Comparison of ENCODE assay signal across 10 mouse cellular contexts in the genomic region with DNA sequence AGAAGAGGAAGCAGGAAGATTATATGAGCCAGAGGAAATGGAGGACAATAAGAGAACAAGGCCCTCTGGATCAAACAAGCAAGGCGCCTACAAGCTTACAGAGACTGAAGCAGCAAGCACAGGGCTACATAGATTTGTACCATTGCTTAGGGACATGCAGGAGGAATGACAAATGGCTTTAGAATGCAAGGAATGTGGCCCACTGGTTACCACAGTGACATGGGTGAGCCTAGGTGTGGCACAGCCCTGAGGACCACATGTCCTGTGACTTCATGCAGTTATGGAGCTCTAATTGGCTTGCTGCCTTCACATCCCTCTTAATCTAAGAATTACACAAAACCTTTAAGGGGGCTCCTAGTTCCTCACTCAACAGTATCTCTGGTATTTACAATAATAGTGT.
"Had no signal": no experiment of that assay in that cellular context is flagged by ENCODE, and none has a peak within 500 bp of the region (broad histone marks: within the 10 kb centered on the region; RNA-seq: fewer than 3 reads in every experiment).

No protein-coding gene starts in this region.

- DNase-seq: liver, postnatal 0 days; lung, adult 2 months; lung, postnatal 14 days; lung, postnatal 36 days; retina, postnatal 1 day; right cerebral cortex, adult 18-20 months; right cerebral cortex, postnatal 25 days; thymus, adult 2 months; thymus, postnatal 25 days; thymus, postnatal 4 days had no signal
